Mouse (Mus musculus): ENCODE measurements around the gene Ddb2. TPM values are rescaled to one million over a fixed set of nuclear protein-coding genes. Genes with fewer than 3 reads are reported as not detected.
A peak's percentile ranks its signal among the peaks of the same experiment; 100 is the strongest.

The Ddb2 gene
- polyA plus RNA-seq (2014; fragmentation: Nextera tagmentation; extraction: Ambion mirVana): 5.8 and 6.8 TPM in 2 replicates

DNA sequence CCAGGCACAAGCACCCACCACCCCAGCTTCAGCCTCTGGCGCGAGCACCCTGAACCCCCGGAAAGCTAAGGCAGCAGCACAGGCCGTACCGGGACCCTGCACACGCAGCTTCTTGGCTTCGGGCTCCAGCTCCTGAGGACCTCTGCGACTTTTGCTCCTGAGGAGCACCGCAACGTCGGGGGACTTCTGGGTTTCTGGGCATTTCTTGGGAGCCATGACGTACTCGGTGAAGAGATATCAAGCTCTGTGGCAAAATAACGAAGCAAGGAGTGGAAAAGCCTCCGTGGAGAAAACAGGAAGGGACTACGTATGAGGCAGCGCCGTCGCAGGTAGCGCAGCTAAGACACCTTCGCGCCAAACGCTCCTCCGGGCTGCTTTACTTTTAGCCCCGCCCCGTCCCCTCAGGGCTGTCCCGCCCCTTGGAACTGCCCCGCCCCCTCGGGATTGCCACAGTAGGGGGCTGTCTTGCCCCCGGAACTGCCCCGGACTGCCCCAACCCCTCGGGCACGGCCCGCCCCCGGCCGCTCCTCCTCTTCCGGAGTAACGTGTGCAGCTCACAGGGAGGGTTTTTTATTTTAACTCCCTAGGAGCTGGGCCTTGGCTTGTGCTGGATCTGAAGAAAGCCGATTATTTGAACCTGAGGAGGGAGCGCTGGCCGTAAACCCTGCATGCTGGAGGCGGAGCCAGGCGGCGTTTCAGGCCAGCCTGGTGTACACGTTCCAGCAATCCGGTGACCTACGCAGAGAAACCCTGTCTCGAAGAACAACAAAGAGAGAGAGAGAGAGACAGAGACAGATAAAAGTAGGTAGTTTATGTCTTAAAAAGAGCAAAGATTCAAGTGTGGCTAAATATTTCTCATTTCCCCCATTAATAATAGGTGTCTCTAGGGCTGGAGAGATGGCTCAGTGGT, at the start of gene Ddb2:
Ddb2 (minus strand) TSS at position 382 of the 910 bp plus-strand sequence.
- Histone ChIP-seq H3K27me3 (ENCODE audit: control insufficient read depth, insufficient read depth, low read length) (no peaks in the 10 kb centered on the region), H3K9ac (ENCODE audit: low read length) (peak within 1 kb of the TSS; percentile 72), H3K9me3 (ENCODE audit: control insufficient read depth, low read length) (no peaks in the 10 kb centered on the region), H3K4me2 (ENCODE audit: low read depth) (peak within 1 kb of the TSS; percentile 74), H3K27ac (ENCODE audit: low read depth, low read length) (peak within 1 kb of the TSS; percentile 79), H3K4me3 (ENCODE audit: low read depth, low read length) (peak within 1 kb of the TSS; percentile 53), H3K36me3 (ENCODE audit: control insufficient read depth, insufficient read depth, low read length) (no peaks in the 10 kb centered on the region), H3K4me1 (ENCODE audit: control insufficient read depth, insufficient read depth, low read length) (no peaks in the 10 kb centered on the region)
- ATAC-seq (ENCODE audit: insufficient read depth, low FRiP score, low TSS enrichment): peak; percentile 94
- peak; percentile 95 for DNase-seq (ENCODE audit: low spot score)
- WGBS: 1% methylated on average over 47 of the region's 48 CpGs

- H3K9me3 ChIP-seq (ENCODE audit: control insufficient read depth, low read length): no peaks in the 10 kb centered on the region
- peak; percentile 85 for DNase-seq (ENCODE audit: low spot score)
- peak; percentile 48; the same call in 1 of the 2 replicates for ATAC-seq (ENCODE audit: insufficient read depth, low FRiP score, low TSS enrichment)
- no peaks in the 10 kb centered on the region for H3K4me1 ChIP-seq (ENCODE audit: control insufficient read depth, insufficient read depth, low read length)
- WGBS: 17% methylated on average over 7 of the region's 7 CpGs
- no peak overlapping the region for H3K4me2 ChIP-seq (ENCODE audit: low read depth)
- no peak overlapping the region for H3K9ac ChIP-seq (ENCODE audit: low read length)
- H3K36me3 ChIP-seq (ENCODE audit: control insufficient read depth, insufficient read depth, low read length): no peaks in the 10 kb centered on the region
- no peak overlapping the region for H3K27ac ChIP-seq (ENCODE audit: low read depth, low read length)
- H3K4me3 ChIP-seq (ENCODE audit: low read depth, low read length): no peak overlapping the region
- no peaks in the 10 kb centered on the region for H3K27me3 ChIP-seq (ENCODE audit: control insufficient read depth, insufficient read depth, low read length)
These were observed 49.2 kb upstream of the Ddb2 start for GRCm38 (mm10) chr2:91285885-91286505.

- H3K27me3 ChIP-seq (ENCODE audit: control insufficient read depth, insufficient read depth, low read length): no peaks in the 10 kb centered on the region
- 63% methylated on average over 13 of the region's 13 CpGs for WGBS
- H3K9me3 ChIP-seq (ENCODE audit: control insufficient read depth, low read length): no peaks in the 10 kb centered on the region
- no peak overlapping the region for H3K27ac ChIP-seq (ENCODE audit: low read depth, low read length)
- no peak overlapping the region for H3K4me3 ChIP-seq (ENCODE audit: low read depth, low read length)
- no peak overlapping the region for H3K4me2 ChIP-seq (ENCODE audit: low read depth)
- no peaks in the 10 kb centered on the region for H3K36me3 ChIP-seq (ENCODE audit: control insufficient read depth, insufficient read depth, low read length)
- no peaks in the 10 kb centered on the region for H3K4me1 ChIP-seq (ENCODE audit: control insufficient read depth, insufficient read depth, low read length)
- no peak overlapping the region for H3K9ac ChIP-seq (ENCODE audit: low read length)
- DNase-seq (ENCODE audit: low spot score): no peak
- no peak for ATAC-seq (ENCODE audit: insufficient read depth, low FRiP score, low TSS enrichment)
These were observed 47.8 kb upstream of the Ddb2 start for GRCm38 (mm10) chr2:91284375-91285199.

GRCm38 (mm10) chr2:91283972-91284371, 47.2 kb upstream of the Ddb2 start:
- no peaks in the 10 kb centered on the region for H3K4me1 ChIP-seq (ENCODE audit: control insufficient read depth, insufficient read depth, low read length)
- H3K4me2 ChIP-seq (ENCODE audit: low read depth): no peak overlapping the region
- ATAC-seq (ENCODE audit: insufficient read depth, low FRiP score, low TSS enrichment) (no peak), DNase-seq (ENCODE audit: low spot score) (no peak)
- H3K9ac ChIP-seq (ENCODE audit: low read length): no peak overlapping the region
- H3K27ac ChIP-seq (ENCODE audit: low read depth, low read length): no peak overlapping the region
- H3K4me3 ChIP-seq (ENCODE audit: low read depth, low read length): no peak overlapping the region
- H3K9me3 ChIP-seq (ENCODE audit: control insufficient read depth, low read length): no peaks in the 10 kb centered on the region
- no peaks in the 10 kb centered on the region for H3K27me3 ChIP-seq (ENCODE audit: control insufficient read depth, insufficient read depth, low read length)
- no peaks in the 10 kb centered on the region for H3K36me3 ChIP-seq (ENCODE audit: control insufficient read depth, insufficient read depth, low read length)
- 84% methylated on average over 3 of the region's 3 CpGs for WGBS

- WGBS: 58% methylated on average over 5 of the region's 5 CpGs
- Histone ChIP-seq H3K36me3 (ENCODE audit: control insufficient read depth, insufficient read depth, low read length) (no peaks in the 10 kb centered on the region; the same call in 1 of the 2 replicates), H3K9ac (ENCODE audit: low read length) (no peak overlapping the region), H3K27me3 (ENCODE audit: control insufficient read depth, insufficient read depth, low read length) (no peaks in the 10 kb centered on the region), H3K9me3 (ENCODE audit: control insufficient read depth, low read length) (no peaks in the 10 kb centered on the region), H3K4me1 (ENCODE audit: control insufficient read depth, insufficient read depth, low read length) (no peaks in the 10 kb centered on the region), H3K4me2 (ENCODE audit: low read depth) (no peak overlapping the region), H3K4me3 (ENCODE audit: low read depth, low read length) (no peak overlapping the region), H3K27ac (ENCODE audit: low read depth, low read length) (no peak overlapping the region)
- ATAC-seq (ENCODE audit: insufficient read depth, low FRiP score, low TSS enrichment): no peak
- no peak for DNase-seq (ENCODE audit: low spot score)
These were observed 44.6 kb upstream of the Ddb2 start for GRCm38 (mm10) chr2:91281366-91281765.

DNA sequence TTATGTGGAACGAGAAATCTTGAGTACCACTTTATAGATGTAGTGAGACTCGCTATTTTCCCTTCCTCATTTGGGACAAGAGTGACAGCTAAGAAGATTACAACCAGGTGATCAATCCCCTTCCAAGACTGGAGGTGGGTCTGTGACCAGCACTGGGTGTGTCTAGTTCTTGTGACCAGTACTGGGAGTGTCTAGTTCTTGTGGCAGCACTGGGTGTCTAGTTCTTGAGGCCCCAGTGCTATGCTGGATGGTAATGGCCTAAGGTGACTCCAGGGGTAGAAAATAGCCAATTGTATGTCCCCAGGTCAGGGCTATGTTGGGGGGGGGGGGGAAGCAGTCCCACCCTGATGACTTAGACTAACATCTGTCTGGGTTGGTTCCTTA, 42.6 kb upstream of the Ddb2 start:
- Histone ChIP-seq H3K4me1 (ENCODE audit: control insufficient read depth, insufficient read depth, low read length) (no peaks in the 10 kb centered on the region), H3K9ac (ENCODE audit: low read length) (no peak overlapping the region), H3K9me3 (ENCODE audit: control insufficient read depth, low read length) (no peaks in the 10 kb centered on the region), H3K4me2 (ENCODE audit: low read depth) (no peak overlapping the region), H3K4me3 (ENCODE audit: low read depth, low read length) (no peak overlapping the region), H3K27me3 (ENCODE audit: control insufficient read depth, insufficient read depth, low read length) (no peaks in the 10 kb centered on the region), H3K36me3 (ENCODE audit: control insufficient read depth, insufficient read depth, low read length) (peaks cover 6% of the 10 kb centered on the region), H3K27ac (ENCODE audit: low read depth, low read length) (no peak overlapping the region)
- WGBS: 70% methylated on average over 2 of the region's 2 CpGs
- DNase-seq (ENCODE audit: low spot score): no peak
- no peak for ATAC-seq (ENCODE audit: insufficient read depth, low FRiP score, low TSS enrichment)

GRCm38 (mm10) chr2:91278749-91279371, 42.1 kb upstream of the Ddb2 start:
- 37% methylated on average over 10 of the region's 10 CpGs for WGBS
- H3K4me1 ChIP-seq (ENCODE audit: control insufficient read depth, insufficient read depth, low read length): no peaks in the 10 kb centered on the region
- H3K27ac ChIP-seq (ENCODE audit: low read depth, low read length): no peak overlapping the region
- H3K4me2 ChIP-seq (ENCODE audit: low read depth): no peak overlapping the region
- no peak overlapping the region for H3K9ac ChIP-seq (ENCODE audit: low read length)
- DNase-seq (ENCODE audit: low spot score): peak; percentile 73
- peaks cover 7% of the 10 kb centered on the region for H3K36me3 ChIP-seq (ENCODE audit: control insufficient read depth, insufficient read depth, low read length)
- no peak overlapping the region for H3K4me3 ChIP-seq (ENCODE audit: low read depth, low read length)
- ATAC-seq (ENCODE audit: insufficient read depth, low FRiP score, low TSS enrichment): peak; percentile 81
- no peaks in the 10 kb centered on the region for H3K9me3 ChIP-seq (ENCODE audit: control insufficient read depth, low read length)
- H3K27me3 ChIP-seq (ENCODE audit: control insufficient read depth, insufficient read depth, low read length): no peaks in the 10 kb centered on the region

DNA sequence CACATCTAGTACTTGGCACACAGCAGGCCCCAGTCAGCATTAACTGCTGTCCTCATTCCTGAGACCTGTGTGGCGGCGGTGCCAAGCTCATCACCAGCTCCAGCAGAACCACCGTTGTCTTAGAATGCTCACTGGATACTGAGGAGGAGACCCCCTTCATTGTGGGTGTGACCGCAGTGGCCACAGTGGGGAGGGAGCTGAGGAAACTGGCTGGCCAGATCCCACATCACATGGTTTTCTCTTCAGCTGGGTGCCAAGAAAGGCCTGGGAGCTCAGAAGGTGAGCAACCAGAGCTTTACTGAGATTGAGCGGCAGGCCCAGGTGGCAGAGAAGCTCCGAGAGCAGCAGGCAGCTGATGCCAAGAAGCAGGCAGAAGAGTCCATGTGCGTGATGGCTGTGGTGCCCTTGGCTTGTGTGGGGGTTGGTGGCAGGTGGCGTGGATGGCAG, 32.9 kb upstream of the Ddb2 start:
- H3K9ac ChIP-seq (ENCODE audit: low read length): no peak overlapping the region
- peaks cover 22% of the 10 kb centered on the region for H3K36me3 ChIP-seq (ENCODE audit: control insufficient read depth, insufficient read depth, low read length)
- no peak for ATAC-seq (ENCODE audit: insufficient read depth, low FRiP score, low TSS enrichment)
- H3K4me2 ChIP-seq (ENCODE audit: low read depth): no peak overlapping the region
- no peaks in the 10 kb centered on the region for H3K9me3 ChIP-seq (ENCODE audit: control insufficient read depth, low read length)
- peaks cover 3% of the 10 kb centered on the region; the same call in 1 of the 2 replicates for H3K4me1 ChIP-seq (ENCODE audit: control insufficient read depth, insufficient read depth, low read length)
- H3K4me3 ChIP-seq (ENCODE audit: low read depth, low read length): no peak overlapping the region
- no peaks in the 10 kb centered on the region for H3K27me3 ChIP-seq (ENCODE audit: control insufficient read depth, insufficient read depth, low read length)
- WGBS: 95% methylated on average over 8 of the region's 8 CpGs
- DNase-seq (ENCODE audit: low spot score): no peak
- H3K27ac ChIP-seq (ENCODE audit: low read depth, low read length): no peak overlapping the region

All from neural tube, embryonic 11.5 days (tissue).